Mouse (Mus musculus): Measurements from ENCODE around the gene Nbea.

GRCm38 (mm10) chr3:55792251-55792650 lies 391.2 kb downstream of the Nbea start:
- TF ChIP-seq CTCF (IDR thresholded peaks at IDR 0.05; ENCODE audit: borderline replicate concordance, control insufficient read depth, extremely low read depth, insufficient read depth, low read length, poor library complexity) (no peak), POLR2A (IDR thresholded peaks at IDR 0.05; ENCODE audit: control insufficient read depth, extremely low read depth, insufficient read depth, low read length, poor library complexity) (no peak)
